In the genomic region with DNA sequence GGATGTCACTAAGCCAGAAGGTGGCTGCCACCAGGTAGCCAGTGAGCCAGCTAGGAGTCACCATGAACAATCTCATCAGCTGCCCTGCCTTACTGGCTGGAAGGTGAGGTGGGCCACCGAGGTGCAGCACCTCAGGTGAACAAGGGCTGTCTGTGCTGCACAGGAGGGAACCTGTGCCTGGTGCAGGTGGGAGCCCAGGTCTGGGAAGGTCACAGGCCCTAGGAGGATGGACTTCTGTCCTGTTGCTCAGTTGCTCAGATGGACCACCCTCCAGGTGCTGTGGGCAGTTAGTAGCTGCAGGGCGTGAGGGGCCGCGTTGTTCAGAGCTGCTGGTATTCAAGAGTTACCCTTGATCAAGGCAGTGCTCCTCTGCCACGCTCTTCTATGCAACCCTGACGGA, we compare ENCODE assay signal across 20 mouse cellular contexts. TPM values are rescaled to one million over a fixed set of nuclear protein-coding genes. Genes with fewer than 3 reads are reported as not detected.
"Had no signal": no experiment of that assay in that cellular context is flagged by ENCODE, and none has a peak within 500 bp of the region (broad histone marks: within the 10 kb centered on the region; RNA-seq: fewer than 3 reads in every experiment).

No protein-coding gene starts in this region.

- H3K27ac ChIP-seq: lung, embryonic 15.5 days; macrophage; neural tube, embryonic 12.5 days; stomach, embryonic 15.5 days; stomach, postnatal 0 days had no signal

- H3K4me1 ChIP-seq: lung, embryonic 15.5 days; neural tube, embryonic 12.5 days; stomach, embryonic 15.5 days had no signal

- H3K4me3 ChIP-seq: lung, embryonic 15.5 days; megakaryocyte, embryonic 14.5 days; neural tube, embryonic 12.5 days; stomach, embryonic 15.5 days had no signal

- H3K9ac ChIP-seq: liver, postnatal 0 days; lung, embryonic 15.5 days; neural tube, embryonic 12.5 days; stomach, embryonic 15.5 days had no signal

- DNase-seq: liver, postnatal 0 days; lung, adult 2 months; right cerebral cortex, postnatal 14 days had no signal

- H3K36me3 ChIP-seq: lung, embryonic 15.5 days; stomach, embryonic 15.5 days had no signal

- H3K9me3 ChIP-seq: lung, embryonic 15.5 days; stomach, embryonic 15.5 days had no signal

- H3K27me3 ChIP-seq: neural tube, embryonic 12.5 days; stomach, embryonic 15.5 days had no signal

- H3K4me2 ChIP-seq: lung, embryonic 15.5 days; midbrain, embryonic 11.5 days; neural tube, embryonic 12.5 days; stomach, embryonic 15.5 days had no signal

- ATAC-seq: liver, postnatal 0 days; lung, postnatal 0 days had no signal

RNA-seq across cellular contexts. Expression of a gene that starts 13.8 kb away (rescaled TPM):
- total RNA-seq: megakaryocyte progenitor cell, adult 5-6 weeks; monocyte, adult 5-6 weeks; neutrophil, adult 5-6 weeks had no signal
- polyA plus RNA-seq: liver, postnatal 0 days; lung, postnatal 0 days; macrophage had no signal

RNA-seq across cellular contexts. Expression of a gene that starts 15.0 kb away (rescaled TPM):
- total RNA-seq: megakaryocyte progenitor cell, adult 5-6 weeks; midbrain, postnatal 0 days; monocyte, adult 5-6 weeks; neutrophil, adult 5-6 weeks had no signal
- polyA plus RNA-seq: liver, postnatal 0 days; macrophage; midbrain, embryonic 11.5 days; midbrain, embryonic 14.5 days; neural tube, embryonic 12.5 days; neural tube, embryonic 14.5 days; spleen, adult 2 months; testis, adult 2 months had no signal

RNA-seq across cellular contexts. Expression of a gene that starts 33.2 kb away (rescaled TPM):
- total RNA-seq: megakaryocyte progenitor cell, adult 5-6 weeks; midbrain, postnatal 0 days; monocyte, adult 5-6 weeks; neutrophil, adult 5-6 weeks had no signal
- polyA plus RNA-seq: liver, postnatal 0 days; lung, adult 2 months; macrophage; midbrain, embryonic 11.5 days; midbrain, embryonic 14.5 days; midbrain, postnatal 0 days; neural tube, embryonic 12.5 days; neural tube, embryonic 14.5 days; spleen, adult 2 months; stomach, embryonic 15.5 days; thymus, adult 2 months had no signal
